Mouse (Mus musculus) intestine, postnatal 0 days (tissue): ENCODE measurements around the gene Uimc1. TPM values are rescaled to one million over a fixed set of nuclear protein-coding genes. Genes with fewer than 3 reads are reported as not detected.

Source experiments
- ATAC-seq: fragments of 200-750 bp; cut with Nextera tagmentation; 2 replicates; pipeline ENCODE4 v1.8.0; 2017; ENCODE audit warnings: mild to moderate bottlenecking, moderate TSS enrichment, moderate library complexity
- H3K27ac ChIP-seq: fragments of 300-500 bp; sonication (generic); 2 replicates; pipeline ENCODE4 v1.5.1; 2014; ENCODE audit warnings: mild to moderate bottlenecking, low read depth, low read length, moderate library complexity
- H3K27me3 ChIP-seq: fragments of 300-500 bp; sonication (generic); replicated peaks from 2 replicates; pipeline ENCODE4 v1.6.1; 2014; ENCODE audit warnings: low read length, mixed read lengths; ENCODE audit not compliant: control insufficient read depth, insufficient read depth
- H3K36me3 ChIP-seq: fragments of 300-500 bp; sonication (generic); 2 replicates; pipeline ENCODE4 v1.6.1; 2014; ENCODE audit warnings: mild to moderate bottlenecking, moderate library complexity; ENCODE audit not compliant: control insufficient read depth, insufficient read depth
- H3K4me1 ChIP-seq: fragments of 300-500 bp; sonication (generic); replicated peaks from 2 replicates; pipeline ENCODE4 v1.6.1; 2014; ENCODE audit warnings: antibody characterized with exemption, low read length, mixed read lengths; ENCODE audit not compliant: control insufficient read depth, insufficient read depth
- H3K4me2 ChIP-seq: fragments of 300-500 bp; sonication (generic); replicated peaks from 2 replicates; pipeline ENCODE4 v1.6.1; 2014; ENCODE audit warnings: low read depth, mild to moderate bottlenecking, moderate library complexity
- H3K4me3 ChIP-seq: fragments of 300-500 bp; sonication (generic); 2 replicates; pipeline ENCODE4 v1.5.1; 2014; ENCODE audit warnings: low read depth, low read length
- H3K9ac ChIP-seq: fragments of 300-500 bp; sonication (generic); 2 replicates; pipeline ENCODE4 v1.6.1; 2014; ENCODE audit warnings: mild to moderate bottlenecking, low read depth, low read length
- H3K9me3 ChIP-seq: fragments of 300-500 bp; sonication (generic); 2 replicates; pipeline ENCODE4 v1.6.1; 2016; ENCODE audit warnings: mixed run types; ENCODE audit not compliant: control insufficient read depth
- CTCF ChIP-seq: sonication (generic); IDR thresholded peaks from 2 replicates; pipeline ENCODE4 v1.5.1; 2016; ENCODE audit warnings: low read depth, mild to moderate bottlenecking, control low read depth, antibody characterized with exemption, moderate library complexity
- WGBS: fragments of 180-500 bp; shearing (Covaris S2); extraction: QIAGEN DNeasy Blood & Tissue Kit; methylation state at CpG from one replicate; pipeline ENCODE4 v1.1.7; 2014; 5-methylcytosine and 5-hydroxymethylcytosine counted together
- polyA plus RNA-seq: library from polyadenylated mRNA; unstranded; fragments of >200 nt; fragmentation: Nextera tagmentation; extraction: Ambion mirVana; gene quantifications from 2 replicates; pipeline ENCODE4 v1.2.1, GENCODE M21; 2015

Gene Uimc1
- polyA plus RNA-seq, 1 experiment from 2014 or later, result 14.1 TPM

DNA sequence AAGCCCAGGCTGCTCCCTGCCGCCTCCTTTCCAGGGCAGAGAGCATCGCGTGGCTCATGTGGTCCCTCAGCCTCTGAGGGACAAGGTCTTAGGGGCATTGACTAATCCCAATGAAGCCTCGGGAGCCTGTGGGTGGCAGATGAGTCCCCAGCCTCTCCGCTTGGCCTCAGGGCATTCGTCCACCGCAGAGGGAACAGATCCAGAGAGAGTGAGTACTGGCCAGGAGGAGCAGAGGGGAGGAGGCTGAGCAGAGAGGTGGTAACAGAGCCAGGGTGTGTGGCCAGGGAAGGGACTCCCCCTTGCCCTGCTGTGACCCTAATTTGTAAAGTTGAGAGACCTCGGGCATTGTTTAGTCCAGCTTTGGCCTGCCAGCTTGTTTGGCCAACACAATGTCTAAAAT lies 121.3 kb downstream of the Uimc1 start:
- Histone ChIP-seq H3K4me1 (no peaks in the 10 kb centered on the region), H3K36me3 (no peaks in the 10 kb centered on the region), H3K27me3 (no peaks in the 10 kb centered on the region), H3K27ac (no peak overlapping the region), H3K4me3 (no peak overlapping the region), H3K4me2 (no peak overlapping the region), H3K9me3 (no peaks in the 10 kb centered on the region), H3K9ac (no peak overlapping the region)
- TF ChIP-seq CTCF, result no peak
- ATAC-seq, result no peak
- WGBS, result 55% methylated on average over 8 of the region's 8 CpGs

Other genes starting within 250 kb of the Uimc1 start
- 0.90 and 1.1 TPM in 2 replicates for gene Unc5a, start 150.9 kb downstream of the Uimc1 start, polyA plus RNA-seq
- gene Hk3, start 78.9 kb downstream of the Uimc1 start, polyA plus RNA-seq, result 0.77 and 0.81 TPM in 2 replicates
- gene Zfp346, start 5.0 kb upstream of the Uimc1 start, polyA plus RNA-seq, result 5.5 and 6.2 TPM in 2 replicates
- gene Gm17617, start 33.2 kb upstream of the Uimc1 start, polyA plus RNA-seq, result not detected in 2 replicates
- 3.8 and 4.0 TPM in 2 replicates for gene Fgfr4, start 52.3 kb upstream of the Uimc1 start, polyA plus RNA-seq
- gene Nsd1, start 109.5 kb upstream of the Uimc1 start, polyA plus RNA-seq, result 37.4 and 38.0 TPM in 2 replicates
- 540 and 567 TPM in 2 replicates for gene Prelid1, start 220.2 kb upstream of the Uimc1 start, polyA plus RNA-seq
- gene Rab24, start 221.6 kb upstream of the Uimc1 start, polyA plus RNA-seq, result 142 and 156 TPM in 2 replicates
- 7.8 and 8.5 TPM in 2 replicates for gene Mxd3, start 229.5 kb upstream of the Uimc1 start, polyA plus RNA-seq